Mouse (Mus musculus): ENCODE measurements around the gene Gda. TPM values are rescaled to one million over a fixed set of nuclear protein-coding genes. Genes with fewer than 3 reads are reported as not detected.

Gene Gda
- total RNA-seq (2021) = 1 to 10 TPM; 4.6 to 6.1 TPM
- long read RNA-seq, experiment 1 = 0 reads
- long read RNA-seq, experiment 2, full-length matches to known transcripts = 2 of 3 reads
- long read RNA-seq, experiment 2, partial matches to known transcripts = 0 of 3 reads
- long read RNA-seq, experiment 2, other reads (novel, unspliced or antisense) = 1 of 3 reads

DNA sequence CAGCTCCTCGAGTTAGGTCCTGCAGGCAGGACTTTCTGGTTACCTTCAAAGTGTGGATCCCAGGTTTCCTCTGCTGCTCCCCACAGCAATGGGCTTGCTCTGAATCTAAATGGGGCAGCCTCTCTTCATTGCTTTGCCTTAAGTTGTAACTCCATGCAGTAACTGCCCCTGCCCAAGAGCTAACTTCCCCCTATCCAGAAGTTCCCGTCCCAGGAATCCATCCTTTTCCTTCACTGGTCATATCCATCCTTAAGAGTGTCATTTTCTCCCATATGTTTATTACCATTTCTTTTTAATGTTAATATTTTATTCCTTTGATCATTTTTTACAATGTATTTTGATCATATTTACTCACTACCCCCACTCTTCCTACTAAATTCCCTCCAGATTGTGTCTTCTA, at the start of gene Gda:
Gda (minus strand) TSS at position 101 of the 400 bp plus-strand sequence.
- no peak for DNase-seq (ENCODE audit: low spot score in 2 of 2)

GRCm38 (mm10) chr19:21520280-21520679, 47.0 kb upstream of the Gda start:
- DNase-seq (ENCODE audit: low spot score in 2 of 2) = no peak

DNA sequence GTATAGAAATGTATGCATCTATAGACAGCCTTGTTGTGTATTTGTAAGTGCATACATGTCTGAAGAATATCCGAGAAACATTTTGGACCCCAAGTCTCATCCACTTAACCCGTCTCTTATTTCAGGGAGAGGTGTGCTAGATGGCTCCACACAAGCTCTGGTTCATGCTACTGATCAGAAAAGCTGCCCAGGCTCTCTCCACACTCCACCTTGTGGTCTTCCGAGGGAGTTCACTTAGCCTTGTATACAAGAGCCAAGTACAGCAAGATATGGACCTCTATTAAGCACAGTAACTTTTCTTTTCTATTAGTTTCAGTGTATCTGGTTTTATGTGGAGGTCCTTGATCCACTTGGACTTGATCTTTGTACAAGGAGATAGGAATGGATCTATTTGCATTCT, 36.9 kb upstream of the Gda start:
- peak in 1 of 2 experiments; percentile 5 for DNase-seq (ENCODE audit: low spot score in 2 of 2)

DNA sequence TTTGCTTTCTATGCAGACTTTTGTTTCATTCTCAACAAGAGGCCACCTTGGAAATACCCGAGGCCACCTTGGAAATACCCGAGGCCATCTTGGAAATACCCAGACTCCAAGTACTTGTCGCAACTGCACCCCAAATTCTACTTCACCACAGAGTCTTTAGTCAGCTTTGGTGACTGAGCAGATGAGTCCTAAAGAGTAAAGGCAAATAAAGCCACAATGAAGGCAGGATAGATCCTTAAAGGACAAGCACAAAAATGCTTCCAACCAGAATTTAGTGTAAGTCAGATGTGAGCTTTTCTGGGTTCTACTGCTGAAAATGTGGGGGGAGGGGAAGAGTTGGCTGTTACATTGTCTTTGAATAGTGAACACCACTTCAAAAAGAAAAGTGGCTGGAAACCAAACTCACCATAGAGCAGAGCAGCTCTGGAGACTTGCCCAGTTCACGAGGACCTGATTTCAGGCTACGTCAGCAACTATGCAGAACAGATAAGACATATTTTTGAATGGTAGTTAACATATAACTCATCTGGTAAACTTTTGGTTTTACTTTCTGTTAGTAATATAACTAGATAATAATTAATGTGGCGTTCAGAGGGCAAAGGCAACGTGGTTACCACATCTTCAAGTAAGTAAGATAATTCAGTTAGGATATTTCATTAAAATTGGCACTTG, 34.5 kb upstream of the Gda start:
- DNase-seq (ENCODE audit: low spot score in 2 of 2) = no peak

GRCm38 (mm10) chr19:21507133-21507532, 33.9 kb upstream of the Gda start:
- no peak for DNase-seq (ENCODE audit: low spot score in 2 of 2)

DNA sequence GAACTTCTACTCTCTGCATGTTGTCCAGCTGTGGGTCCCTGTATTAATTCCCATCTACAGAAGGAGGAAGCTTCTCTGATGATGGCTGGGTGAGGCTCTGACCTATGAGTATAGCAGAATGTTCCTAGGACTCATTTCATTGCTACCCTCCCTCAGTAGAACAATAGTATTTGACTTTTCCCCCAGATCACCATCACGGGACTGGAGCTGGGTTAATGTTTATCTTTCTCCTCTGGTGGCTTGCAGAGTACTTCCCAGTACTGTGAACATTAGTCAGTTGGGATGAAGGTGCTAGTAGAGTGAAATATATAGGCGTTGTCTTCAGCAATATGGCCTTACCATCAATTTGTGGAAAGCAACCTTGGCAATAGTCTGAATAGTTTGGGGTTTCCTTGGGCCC, 31.5 kb upstream of the Gda start:
- no peak for DNase-seq (ENCODE audit: low spot score in 2 of 2)

- DNase-seq (ENCODE audit: low spot score in 2 of 2) = no peak
Observed at GRCm38 (mm10) chr19:21499394-21499983, 26.2 kb upstream of the Gda start.

DNA sequence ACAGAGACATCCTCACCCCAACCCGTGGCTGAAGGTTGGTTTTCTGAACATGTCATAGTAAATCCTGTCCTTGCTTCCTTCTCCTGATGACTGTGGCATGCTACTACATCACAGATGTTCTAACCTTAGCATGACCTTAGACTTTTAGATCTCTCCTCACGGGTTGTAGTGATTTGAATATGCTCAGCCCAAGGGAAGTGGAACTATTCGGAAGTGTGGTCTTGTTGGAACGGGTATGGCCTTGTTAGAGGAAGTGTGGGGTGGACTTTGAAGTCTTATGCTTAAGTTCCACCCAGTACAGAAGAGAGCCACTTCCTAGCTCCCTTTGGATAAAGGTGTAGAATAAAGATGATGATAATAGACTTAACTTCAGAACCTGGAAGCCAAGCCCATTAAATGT, 22.6 kb upstream of the Gda start:
- no peak for DNase-seq (ENCODE audit: low spot score in 2 of 2)

DNA sequence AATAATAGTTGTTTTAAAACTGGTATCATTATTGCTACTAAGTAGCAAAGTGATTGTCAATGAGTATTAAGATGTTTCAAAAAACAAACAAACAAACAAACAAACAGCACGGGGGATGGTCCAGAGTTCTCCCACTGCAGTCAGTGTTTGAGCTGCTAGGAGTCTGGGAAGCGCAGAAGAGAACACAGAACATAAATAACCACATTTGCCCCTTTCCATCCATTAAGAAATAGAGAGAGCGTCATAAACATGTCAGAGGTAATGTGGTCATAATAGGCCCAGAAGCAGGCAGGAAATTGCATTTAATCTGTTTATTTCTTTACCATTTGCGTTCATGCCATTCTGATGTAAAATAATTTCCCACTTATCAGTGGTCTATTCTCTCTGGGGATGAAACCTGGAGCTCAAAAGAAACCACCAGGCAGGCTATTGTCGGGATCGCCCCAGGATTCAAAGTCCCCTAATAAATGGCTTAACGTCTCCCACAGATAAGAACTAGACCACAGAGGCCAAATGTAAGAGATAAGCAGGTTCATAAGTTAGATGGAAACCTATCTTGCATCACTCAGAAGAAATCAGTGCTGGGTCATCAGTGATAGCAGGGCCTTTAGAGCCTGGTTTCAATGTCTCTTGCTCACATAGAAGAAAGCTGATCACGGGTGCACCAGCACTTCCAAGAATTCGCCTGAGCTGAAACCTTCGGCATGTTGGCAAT, 20.7 kb upstream of the Gda start:
- DNase-seq (ENCODE audit: low spot score in 2 of 2) = no peak

DNA sequence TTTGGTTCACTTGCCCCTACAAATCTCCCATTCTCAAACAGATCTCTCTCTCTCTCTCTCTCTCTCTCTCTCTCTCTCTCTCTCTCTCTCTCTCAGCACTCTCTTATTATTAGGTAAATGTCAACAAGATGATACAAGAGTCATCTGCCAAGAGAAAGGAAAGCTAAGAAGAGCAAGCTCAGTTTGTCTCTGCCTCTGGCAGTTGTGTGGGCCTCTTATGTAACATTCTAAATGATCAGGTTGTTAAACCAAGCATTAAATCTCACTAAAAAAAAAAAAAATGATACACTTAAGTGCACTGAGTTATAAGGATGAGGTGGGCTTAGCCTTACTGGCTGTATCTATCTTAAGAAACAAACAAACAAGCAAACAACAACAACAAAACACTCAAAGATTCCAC, 18.1 kb upstream of the Gda start:
- DNase-seq (ENCODE audit: low spot score in 2 of 2) = no peak

DNA sequence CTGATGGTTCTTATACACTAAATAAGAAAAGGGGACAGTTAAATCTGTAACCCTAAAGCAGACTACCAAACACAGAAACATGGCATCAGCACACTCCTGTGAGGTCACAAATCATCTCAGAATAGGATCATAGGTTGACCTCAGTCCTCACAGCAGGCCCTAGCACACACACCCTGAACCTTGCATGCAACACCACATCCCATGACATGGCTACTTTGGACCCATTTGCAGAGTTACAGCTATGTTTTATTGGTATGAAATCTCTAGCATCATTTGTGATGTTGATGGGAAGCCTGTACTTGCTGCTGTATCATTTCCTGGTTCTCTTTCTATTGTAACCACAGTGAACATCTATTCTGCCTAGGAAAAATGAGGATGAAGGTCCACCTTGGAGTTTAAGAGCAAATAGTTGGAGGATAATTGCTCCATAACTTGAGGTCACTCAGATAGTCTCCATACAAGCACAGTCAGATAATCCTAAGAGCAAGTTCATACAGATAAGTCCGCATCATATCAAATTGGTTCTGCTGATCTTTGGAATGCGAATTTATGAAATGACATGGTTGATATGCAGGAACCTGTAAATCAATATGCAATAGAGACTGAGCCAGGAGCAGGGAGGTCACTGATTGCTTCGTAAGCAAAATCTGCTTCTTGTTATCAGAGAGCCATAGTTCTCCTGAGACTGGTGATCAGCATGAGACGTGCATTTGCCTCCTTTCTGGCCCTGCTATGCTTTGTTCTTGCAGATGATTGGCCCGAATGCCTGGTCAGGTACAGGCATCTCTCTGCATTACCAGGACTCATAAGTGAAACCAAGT, 14.1 kb upstream of the Gda start:
- DNase-seq (ENCODE audit: low spot score in 2 of 2) = no peak

DNA sequence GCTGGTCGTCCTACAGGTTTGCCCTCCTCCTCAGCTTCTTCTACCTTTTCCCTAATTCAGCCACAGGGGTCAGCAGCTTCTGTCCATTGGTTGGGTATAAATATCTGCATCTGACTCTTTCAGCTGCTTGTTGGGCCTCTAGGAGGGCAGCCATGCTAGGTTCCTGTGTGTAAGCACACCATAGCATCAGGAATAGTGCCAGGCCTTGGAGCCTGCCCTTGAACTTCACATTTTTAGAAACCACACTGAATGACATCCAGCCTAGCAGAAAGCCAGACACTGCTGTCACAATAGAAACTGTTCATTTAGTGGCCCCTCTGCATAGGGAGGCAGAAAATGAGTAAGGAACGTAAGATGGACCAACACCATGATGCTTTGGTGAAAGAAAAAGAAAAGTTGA, 8.9 kb upstream of the Gda start:
- no peak for DNase-seq (ENCODE audit: low spot score in 2 of 2)

DNA sequence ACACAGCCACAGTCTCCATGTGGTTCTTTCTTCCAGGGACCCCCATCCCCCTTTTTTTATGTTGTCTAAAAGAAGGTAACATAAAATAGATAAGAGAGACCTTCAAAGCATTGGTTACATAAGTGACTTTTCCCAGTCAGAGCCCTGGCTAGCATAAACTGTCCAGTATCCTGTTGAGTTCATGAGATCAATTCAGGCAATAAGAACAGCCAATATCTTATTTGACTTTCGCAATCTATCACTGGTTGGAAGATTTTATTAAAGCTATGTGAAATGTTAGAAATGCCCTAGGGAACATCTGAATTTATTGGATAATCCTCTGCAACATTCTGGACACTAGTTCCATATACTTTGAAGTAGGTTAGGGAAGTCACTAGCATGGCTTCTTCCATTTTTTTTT, 7.8 kb upstream of the Gda start:
- no peak for DNase-seq (ENCODE audit: low spot score in 2 of 2)

DNA sequence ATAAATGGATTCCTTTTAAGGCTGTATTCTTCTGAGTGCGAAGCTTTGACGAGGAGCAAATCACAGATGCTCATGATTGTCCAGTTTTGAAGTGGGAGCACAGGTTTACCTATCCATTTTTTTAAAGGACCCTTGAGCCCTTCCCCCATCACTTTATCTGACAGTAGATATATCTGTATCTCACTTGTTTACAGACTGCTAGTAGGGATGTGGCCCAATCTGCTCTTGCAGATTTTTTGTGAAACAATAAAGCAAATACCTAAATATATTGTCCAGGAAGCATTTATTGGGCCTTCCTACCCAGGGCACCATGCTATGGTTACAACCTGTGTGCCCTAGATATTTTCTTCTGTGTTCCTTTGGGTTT, 6.8 kb upstream of the Gda start:
- DNase-seq (ENCODE audit: low spot score in 2 of 2) = no peak

DNA sequence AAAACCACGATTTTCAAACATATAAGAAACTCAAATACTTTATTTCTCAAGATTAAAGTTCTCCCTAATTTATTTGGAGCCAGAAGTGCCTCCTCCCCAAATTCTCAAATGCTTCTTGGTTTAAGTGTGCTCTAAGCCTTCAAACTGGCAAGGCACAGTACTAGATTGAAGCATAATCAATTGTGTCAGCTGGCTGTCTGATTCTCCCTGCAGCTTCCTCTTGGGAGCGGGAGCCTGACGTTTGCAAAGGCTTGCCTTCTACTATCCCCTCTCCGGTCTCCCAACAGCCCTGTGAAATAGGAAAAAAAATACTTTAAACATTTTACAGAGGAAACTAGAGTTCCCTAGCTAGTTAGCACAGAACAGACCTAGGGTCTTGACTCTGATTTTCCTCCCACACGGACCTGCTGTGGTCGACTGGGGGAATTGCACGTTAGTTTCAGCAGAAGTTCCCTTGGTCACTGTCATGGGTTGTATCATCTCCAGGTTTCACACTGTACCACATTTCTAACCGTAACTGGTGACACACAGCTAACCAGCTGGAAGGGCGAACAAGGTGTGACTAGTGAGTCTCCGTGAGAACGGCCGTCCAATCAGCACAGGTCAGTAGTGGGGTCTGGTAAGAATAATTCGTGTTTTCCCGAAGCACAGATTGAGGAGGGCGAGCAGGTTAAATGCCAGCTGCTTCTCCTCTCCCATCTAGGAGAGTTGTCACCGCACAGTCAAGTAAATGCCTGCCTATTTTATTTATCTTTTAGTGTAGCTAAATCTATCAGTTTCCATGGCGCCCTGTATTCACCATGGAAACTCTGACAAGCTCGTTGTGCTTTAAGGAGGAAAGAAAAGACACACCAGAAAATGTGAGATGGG, 6.2 kb upstream of the Gda start:
- no peak for DNase-seq (ENCODE audit: low spot score in 2 of 2)

GRCm38 (mm10) chr19:21478538-21478937, 5.3 kb upstream of the Gda start:
- DNase-seq (ENCODE audit: low spot score in 2 of 2) = no peak

DNA sequence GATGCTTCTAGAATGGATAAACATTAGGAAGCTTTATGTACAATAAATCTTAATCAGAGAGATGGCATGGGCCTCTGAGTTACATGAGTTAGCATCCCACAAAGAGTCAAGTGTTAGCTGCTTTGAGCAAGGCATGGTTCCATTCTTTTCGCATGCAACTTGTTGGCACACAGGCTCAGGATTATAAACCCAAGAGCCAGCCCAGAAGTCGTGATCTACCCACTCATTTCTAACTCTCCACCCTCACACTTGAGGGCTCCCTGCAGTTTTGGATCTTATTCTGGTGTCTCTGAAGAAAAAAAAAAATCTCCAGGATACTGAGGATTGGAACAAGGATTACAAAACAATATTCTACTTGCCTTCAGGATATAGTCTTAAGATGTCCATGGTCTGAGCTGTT, 4.5 kb upstream of the Gda start:
- DNase-seq (ENCODE audit: low spot score in 2 of 2) = no peak

DNA sequence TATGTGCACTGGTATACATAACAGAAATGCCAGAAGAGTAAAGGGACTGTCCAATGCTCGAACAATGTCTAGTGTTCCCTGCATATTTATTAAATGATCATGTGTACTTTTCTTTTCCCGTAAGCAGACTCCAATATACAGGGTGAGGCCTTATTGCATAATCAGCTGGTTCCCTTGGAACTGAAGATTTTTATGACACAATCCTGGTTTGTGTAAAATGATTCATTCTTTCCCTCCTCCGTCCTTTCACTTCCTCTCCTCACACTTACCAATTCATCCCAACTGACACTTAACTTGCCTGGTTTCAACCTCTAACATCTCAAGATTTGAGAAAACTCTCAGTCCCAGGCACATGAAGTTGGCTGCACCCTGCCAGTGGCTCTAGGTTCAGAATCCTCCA, 3.5 kb upstream of the Gda start:
- no peak for DNase-seq (ENCODE audit: low spot score in 2 of 2)

DNA sequence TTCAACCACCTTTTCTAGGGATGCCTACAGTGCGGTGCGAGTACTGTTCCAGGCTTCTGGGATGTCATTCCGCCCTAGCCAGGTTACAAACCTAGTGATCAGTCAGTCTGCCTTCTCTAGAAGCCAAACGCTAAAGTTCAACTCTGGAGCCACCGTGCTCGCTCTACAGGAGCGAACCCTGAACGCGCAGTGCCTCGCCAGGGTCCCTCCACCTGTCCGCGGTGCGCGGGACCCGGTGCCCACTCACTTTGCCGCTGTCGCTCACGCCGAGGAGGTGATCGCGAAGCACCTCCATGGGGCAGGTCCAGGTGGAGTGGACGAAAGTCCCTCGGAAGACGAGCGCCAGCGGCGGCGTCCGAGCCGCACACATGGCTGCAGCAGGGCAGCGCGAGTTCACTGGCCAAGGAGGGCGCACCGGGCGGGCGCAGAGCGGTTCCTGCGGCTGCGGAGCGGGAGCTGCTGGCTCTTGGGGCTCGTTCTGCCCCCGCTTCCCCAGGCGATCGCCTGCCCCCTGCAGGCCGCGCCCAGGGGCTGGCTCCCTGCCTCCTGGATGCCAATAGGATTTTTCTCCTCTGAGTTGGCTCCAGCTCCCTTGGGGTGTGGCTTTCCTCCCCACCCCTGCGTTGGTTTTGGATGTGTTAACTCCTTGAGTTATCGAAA, 994 bp downstream of the Gda start:
- peak; percentile 27 to 37 for DNase-seq (ENCODE audit: low spot score in 2 of 2)

All from adrenal gland, postnatal 4 days (tissue).